Mouse (Mus musculus): Measurements from ENCODE around the gene Tmem63a. TPM values are rescaled to one million over a fixed set of nuclear protein-coding genes. Genes with fewer than 3 reads are reported as not detected.
A peak's percentile ranks its signal among the peaks of the same experiment; 100 is the strongest.

Gene Tmem63a
- polyA plus RNA-seq, 1 experiment from 2014 or later: 6.6 TPM

DNA sequence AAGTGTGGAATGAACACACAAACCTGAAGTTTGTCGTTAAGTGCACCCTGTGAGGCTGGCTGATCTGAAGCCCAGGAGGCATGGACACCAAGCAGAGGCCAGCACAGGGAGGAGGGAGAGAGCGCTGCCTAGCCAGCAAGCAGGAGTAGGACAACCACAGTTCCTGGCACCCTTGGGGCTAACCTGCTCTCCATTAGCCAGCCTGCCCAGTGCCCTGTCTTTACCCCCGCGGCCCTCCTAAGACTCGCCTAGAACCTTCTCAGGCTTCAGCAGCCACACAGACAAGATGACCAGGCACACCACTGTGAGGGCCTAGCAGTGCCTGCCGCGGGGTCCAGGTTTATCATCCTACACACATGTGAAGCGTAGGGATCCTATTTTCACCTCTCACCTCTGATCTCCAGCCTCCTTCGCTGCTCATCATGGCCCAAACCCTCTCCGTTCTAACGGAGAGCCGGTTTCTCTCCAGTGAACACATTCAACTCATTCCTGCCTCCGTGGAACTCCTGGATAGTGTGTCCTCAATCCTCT lies 75.8 kb downstream of the Tmem63a start:
- Histone ChIP-seq H3K36me3 (no peaks in the 10 kb centered on the region), H3K9me3 (no peaks in the 10 kb centered on the region), H3K4me3 (peak overlapping the region; percentile 72; the same call in 1 of the 2 replicates), H3K27me3 (ENCODE audit: insufficient read depth, poor library complexity, severe bottlenecking) (peaks cover 26% of the 10 kb centered on the region), H3K27ac (no peak overlapping the region), H3K4me1 (peaks cover 27% of the 10 kb centered on the region)
- DNase-seq (ENCODE audit: low spot score): peak; percentile 73
- 64% methylated on average over 13 of the region's 13 CpGs for WGBS

DNA sequence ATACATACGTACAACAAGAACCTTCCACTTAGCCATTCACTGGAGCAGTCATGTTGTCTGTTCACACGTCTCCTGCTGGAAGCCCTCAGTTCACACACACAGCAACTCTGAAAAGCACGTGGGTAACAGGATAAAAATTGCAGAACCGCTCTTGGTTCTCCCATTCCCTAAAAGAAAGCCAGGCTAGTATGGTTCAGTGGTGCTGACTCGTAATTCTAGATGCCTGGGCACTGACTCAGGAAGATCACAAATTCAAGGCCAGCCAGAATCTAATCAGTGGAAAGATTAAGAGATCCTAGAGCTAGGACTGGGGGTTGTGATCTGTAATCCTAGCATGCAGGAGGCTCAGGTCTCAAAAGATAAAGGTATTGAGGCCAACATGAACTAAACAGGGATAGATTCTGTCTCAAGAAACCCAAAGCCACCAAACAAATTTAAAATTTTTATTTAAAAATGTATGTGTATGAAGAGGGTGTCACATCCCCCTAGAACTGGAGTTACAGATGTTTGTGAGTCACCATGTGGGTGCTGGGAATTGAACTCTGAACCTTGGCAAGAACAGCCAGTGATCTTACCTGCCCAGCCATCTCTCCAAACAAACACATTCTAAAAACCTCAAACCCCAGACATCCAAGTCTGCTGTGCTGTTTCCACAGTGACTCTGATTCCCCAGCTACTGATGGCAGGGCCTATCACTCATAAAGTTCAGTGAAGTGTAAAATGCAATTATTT lies 78.8 kb downstream of the Tmem63a start, which contains the start of gene Ephx1:
Gene Ephx1, minus strand, starts transcription at position 149 of the 732 bp plus-strand sequence.
- H3K4me3 ChIP-seq: no peak within 1 kb of the TSS
- no peaks in the 10 kb centered on the region for H3K36me3 ChIP-seq
- H3K9me3 ChIP-seq: no peaks in the 10 kb centered on the region
- no peak for DNase-seq (ENCODE audit: low spot score)
- peaks cover 23% of the 10 kb centered on the region for H3K4me1 ChIP-seq
- WGBS: 54% methylated on average over 5 of the region's 5 CpGs
- no peak within 1 kb of the TSS for H3K27ac ChIP-seq
- H3K27me3 ChIP-seq (ENCODE audit: insufficient read depth, poor library complexity, severe bottlenecking): peaks cover 16% of the 10 kb centered on the region

DNA sequence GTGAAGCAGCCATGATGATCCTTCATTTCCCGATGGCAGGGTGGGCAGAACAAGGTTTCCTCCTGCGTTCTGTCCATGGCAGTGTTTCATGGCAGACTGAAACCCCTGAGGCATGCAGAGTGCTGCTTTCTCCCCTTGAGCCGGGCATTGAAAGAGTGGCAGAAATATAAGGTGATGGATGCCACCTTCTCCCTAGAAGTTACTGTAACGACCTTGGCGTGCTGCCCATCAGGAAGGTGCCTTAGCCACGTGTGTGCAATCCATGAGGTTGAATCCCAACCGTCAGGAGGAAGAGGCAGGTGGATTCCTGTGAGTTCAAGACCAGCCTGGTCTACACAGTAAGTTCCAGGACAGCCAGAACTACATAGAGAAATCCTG lies 79.3 kb downstream of the Tmem63a start:
- H3K9me3 ChIP-seq: no peaks in the 10 kb centered on the region
- 65% methylated on average over 7 of the region's 7 CpGs for WGBS
- peak; percentile 63 for DNase-seq (ENCODE audit: low spot score)

DNA sequence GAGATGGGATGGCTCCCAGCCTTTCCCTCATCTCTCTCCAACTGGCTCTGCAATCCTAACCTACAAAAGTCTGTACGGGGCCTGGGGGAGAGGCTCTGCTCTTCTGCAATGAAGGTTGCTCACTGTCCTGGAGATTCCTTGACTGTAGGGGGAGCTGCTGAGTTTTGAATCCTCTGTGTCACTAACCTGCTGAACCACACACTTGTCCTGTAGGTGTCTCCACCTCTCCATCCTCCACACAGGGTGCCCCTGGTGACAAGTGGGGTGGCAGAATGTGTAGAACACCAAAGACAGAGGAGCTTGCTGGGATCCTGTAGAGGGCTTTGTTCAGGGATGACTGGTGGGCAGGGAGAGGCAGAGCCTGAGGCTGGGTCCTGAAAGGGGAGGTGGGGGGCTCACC lies 80.1 kb downstream of the Tmem63a start:
- DNase-seq (ENCODE audit: low spot score): peak; percentile 76
- 19% methylated on average over 1 of the region's 1 CpGs for WGBS
- Histone ChIP-seq H3K4me1 (peaks cover 10% of the 10 kb centered on the region), H3K9me3 (no peaks in the 10 kb centered on the region), H3K27me3 (ENCODE audit: insufficient read depth, poor library complexity, severe bottlenecking) (peaks cover 16% of the 10 kb centered on the region), H3K27ac (no peak overlapping the region), H3K36me3 (no peaks in the 10 kb centered on the region), H3K4me3 (no peak overlapping the region)

More for the DNA sequence above, 79.3 kb downstream of the Tmem63a start:
- H3K4me3 ChIP-seq: no peak overlapping the region
- no peak overlapping the region for H3K27ac ChIP-seq
- peaks cover 16% of the 10 kb centered on the region for H3K27me3 ChIP-seq (ENCODE audit: insufficient read depth, poor library complexity, severe bottlenecking)
- peaks cover 18% of the 10 kb centered on the region for H3K4me1 ChIP-seq
- no peaks in the 10 kb centered on the region for H3K36me3 ChIP-seq

Other genes with a start within 250 kb of the Tmem63a start
- 0.26 and 0.62 TPM in 2 replicates for gene Mixl1, start 245.3 kb upstream of the Tmem63a start, polyA plus RNA-seq (2016; fragmentation: Nextera tagmentation; extraction: Ambion mirVana)
- 20.5 and 24.5 TPM in 2 replicates for gene Acbd3, start 216.3 kb upstream of the Tmem63a start, polyA plus RNA-seq (2016; fragmentation: Nextera tagmentation; extraction: Ambion mirVana)
- 1,530 and 1,842 TPM in 2 replicates for gene H3f3a, start 128.4 kb upstream of the Tmem63a start, polyA plus RNA-seq (2016; fragmentation: Nextera tagmentation; extraction: Ambion mirVana)
- 32.3 and 39.8 TPM in 2 replicates for gene Sde2, start 91.2 kb upstream of the Tmem63a start, polyA plus RNA-seq (2016; fragmentation: Nextera tagmentation; extraction: Ambion mirVana)
- gene Lefty2, start 49.2 kb upstream of the Tmem63a start, polyA plus RNA-seq (2016; fragmentation: Nextera tagmentation; extraction: Ambion mirVana): 0.23 TPM in 2 replicates
- 89.4 and 114 TPM in 2 replicates for gene Pycr2, start 38.1 kb upstream of the Tmem63a start, polyA plus RNA-seq (2016; fragmentation: Nextera tagmentation; extraction: Ambion mirVana)
- gene Lefty1, start 7.3 kb upstream of the Tmem63a start, polyA plus RNA-seq (2016; fragmentation: Nextera tagmentation; extraction: Ambion mirVana): 0.89 and 1.1 TPM in 2 replicates
- 3.4 and 3.9 TPM in 2 replicates for gene Ephx1, start 78.6 kb downstream of the Tmem63a start, polyA plus RNA-seq (2016; fragmentation: Nextera tagmentation; extraction: Ambion mirVana)
- gene 9130409I23Rik, start 108.9 kb downstream of the Tmem63a start, polyA plus RNA-seq (2016; fragmentation: Nextera tagmentation; extraction: Ambion mirVana): not detected in 2 replicates
- 26.1 and 33.5 TPM in 2 replicates for gene Nvl, start 201.9 kb downstream of the Tmem63a start, polyA plus RNA-seq (2016; fragmentation: Nextera tagmentation; extraction: Ambion mirVana)
- 150 and 166 TPM in 2 replicates for gene Cnih4, start 202.3 kb downstream of the Tmem63a start, polyA plus RNA-seq (2016; fragmentation: Nextera tagmentation; extraction: Ambion mirVana)

Data from heart, embryonic 10.5 days (tissue).